In the genomic region with DNA sequence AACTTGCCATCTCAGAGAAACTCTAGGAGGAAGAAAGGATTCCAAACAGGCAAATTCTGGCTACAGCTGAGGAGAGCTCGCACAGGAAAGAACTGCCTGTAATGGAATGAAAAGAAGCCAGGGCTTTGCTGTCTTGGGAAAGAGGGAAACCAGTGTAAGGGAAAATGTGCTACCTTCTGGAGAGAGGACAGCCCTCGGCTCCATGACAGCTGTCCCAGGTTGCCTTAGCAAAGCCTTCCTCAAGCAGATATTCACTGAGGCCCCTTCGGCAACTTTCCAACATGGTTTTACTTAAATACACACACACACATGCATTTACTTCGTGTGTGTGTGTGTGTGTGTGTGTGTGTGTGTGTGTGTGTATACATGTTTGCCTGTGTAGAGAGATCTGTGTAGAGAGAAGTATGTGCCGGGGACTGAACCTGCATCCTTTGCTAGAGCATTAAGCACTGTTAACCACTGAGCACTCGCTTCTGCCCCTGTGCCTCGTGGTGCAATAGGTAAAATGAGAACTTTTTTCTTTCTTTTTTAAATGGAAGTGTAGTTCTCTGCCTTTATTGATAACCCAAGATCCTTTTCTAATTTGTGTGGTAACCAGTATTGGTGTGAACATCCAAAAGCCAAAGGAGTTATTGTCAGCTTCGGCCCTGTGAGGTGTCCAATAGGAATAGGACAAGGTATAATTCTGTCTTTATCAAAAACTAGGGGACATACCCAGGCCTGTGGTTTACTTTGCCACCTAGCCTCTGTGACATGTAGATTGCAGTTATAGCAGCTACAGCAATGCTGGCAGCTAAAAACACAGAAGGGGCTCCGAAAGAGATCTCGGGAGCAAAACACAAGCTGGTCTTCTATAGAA, we compare ENCODE assay signal across 8 mouse cellular contexts.
A peak's percentile ranks its signal among the peaks of the same experiment; 100 is the strongest.
DNase-seq lines count a peak whose midpoint lies in the region; ATAC-seq and TF ChIP-seq lines count a peak whose summit lies in the region.

No protein-coding gene starts in this region.

- peak overlapping the region; percentile 56 for H3K4me2 ChIP-seq in hindbrain, embryonic 13.5 days

- no peaks in the 10 kb centered on the region for H3K27me3 ChIP-seq in kidney, adult 2 months (replicated peaks; ENCODE audit: control insufficient read depth, insufficient read depth, low read length)
- no peaks in the 10 kb centered on the region for H3K27me3 ChIP-seq in MEL (ENCODE audit: control insufficient read depth in 1 of 2, insufficient read depth in 2 of 2, low read length in 2 of 2)
- H3K27me3 ChIP-seq in embryonic facial prominence, embryonic 10.5 days (replicated peaks; ENCODE audit: low read depth, poor library complexity, severe bottlenecking), result no peaks in the 10 kb centered on the region
- H3K27me3 ChIP-seq in hindbrain, embryonic 13.5 days, result no peaks in the 10 kb centered on the region

- H3K79me2 ChIP-seq in MEL (ENCODE audit: control insufficient read depth, insufficient read depth, low read length, poor library complexity) (peaks cover 13% of the 10 kb centered on the region), macrophage (ENCODE audit: inconsistent target) (peaks cover 36% of the 10 kb centered on the region; the same call in 1 of the 2 replicates)

- WGBS in kidney, adult 2 months, result 39% methylated on average over 9 of the region's 10 CpGs
- WGBS in embryonic facial prominence, embryonic 10.5 days, result 48% methylated on average over 10 of the region's 10 CpGs
- 34% methylated on average over 10 of the region's 10 CpGs for WGBS in hindbrain, embryonic 13.5 days
- 59% methylated on average over 8 of the region's 10 CpGs for WGBS in macrophage (ENCODE audit: missing documents)

- H3K36me3 ChIP-seq in kidney, adult 2 months (ENCODE audit: control insufficient read depth, insufficient read depth, low read length), result no peaks in the 10 kb centered on the region; the same call in 1 of the 2 replicates
- H3K36me3 ChIP-seq in MEL (ENCODE audit: control insufficient read depth in 1 of 2, insufficient read depth in 2 of 2, low read length in 2 of 2), result peaks cover 3 to 13% of the 10 kb centered on the region in 2 experiments; a peak in 3 of 4 replicates
- H3K36me3 ChIP-seq in embryonic facial prominence, embryonic 10.5 days (replicated peaks), result peaks cover 14% of the 10 kb centered on the region
- no peaks in the 10 kb centered on the region for H3K36me3 ChIP-seq in hindbrain, embryonic 13.5 days
- H3K36me3 ChIP-seq in macrophage (ENCODE audit: inconsistent target), result peaks cover 3% of the 10 kb centered on the region; the same call in 1 of the 2 replicates

- H3K27ac ChIP-seq in kidney, adult 2 months (ENCODE audit: insufficient read depth, low read depth, low read length), result peak overlapping the region; percentile 83
- H3K27ac ChIP-seq in MEL (ENCODE audit: control insufficient read depth, low read depth, low read length), result peak overlapping the region; percentile 95
- H3K27ac ChIP-seq in embryonic facial prominence, embryonic 10.5 days (replicated peaks), result peak overlapping the region; percentile 97
- H3K27ac ChIP-seq in hindbrain, embryonic 13.5 days, result peak overlapping the region; percentile 96
- peak overlapping the region; percentile 64 for H3K27ac ChIP-seq in macrophage

- peak overlapping the region; percentile 79 for H3K4me3 ChIP-seq in kidney, adult 2 months (ENCODE audit: insufficient read depth, low read depth, low read length)
- H3K4me3 ChIP-seq in MEL (ENCODE audit: control insufficient read depth in 1 of 2, insufficient read depth in 1 of 2, low read depth in 2 of 2, low read length in 2 of 2) (peak overlapping the region; percentile 50 to 65), macrophage (ENCODE audit: inconsistent target) (peak overlapping the region; percentile 22; the same call in 1 of the 2 replicates)
- peak overlapping the region; percentile 68 for H3K4me3 ChIP-seq in embryonic facial prominence, embryonic 10.5 days
- H3K4me3 ChIP-seq in hindbrain, embryonic 13.5 days, result peak overlapping the region; percentile 54

- DNase-seq in kidney, adult 2 months, result peak; percentile 15
- no peak for DNase-seq in kidney, postnatal 36 days
- peak; percentile 60 for DNase-seq in MEL (ENCODE audit: low read depth, low spot score)
- peak; percentile 17 for DNase-seq in embryonic facial prominence, embryonic 10.5 days (ENCODE audit: low spot score)
- DNase-seq in thymus, postnatal 25 days, result peak; percentile 12
- DNase-seq in right cerebral cortex, adult 18-20 months, result no peak

- no peaks in the 10 kb centered on the region; the same call in 1 of the 2 replicates for H3K4me1 ChIP-seq in kidney, adult 2 months (ENCODE audit: control insufficient read depth, insufficient read depth, low read length)
- H3K4me1 ChIP-seq in MEL (ENCODE audit: control insufficient read depth in 1 of 2, insufficient read depth in 2 of 2, low read length in 2 of 2), result peaks cover 0 to 9% of the 10 kb centered on the region in 2 experiments; a peak in 2 of 4 replicates
- peaks cover 14% of the 10 kb centered on the region for H3K4me1 ChIP-seq in embryonic facial prominence, embryonic 10.5 days
- peaks cover 19% of the 10 kb centered on the region for H3K4me1 ChIP-seq in hindbrain, embryonic 13.5 days (replicated peaks)

- no peak for TF ChIP-seq POLR2A in kidney, adult 2 months (IDR thresholded peaks at IDR 0.05; ENCODE audit: low read depth, low read length)
- TF ChIP-seq POLR2A in MEL (IDR thresholded peaks at IDR 0.05; ENCODE audit: control insufficient read depth in 1 of 2, insufficient read depth in 1 of 2, low read depth in 1 of 2, low read length in 2 of 2, poor library complexity in 1 of 2), result no peak

- H3K9ac ChIP-seq in MEL (ENCODE audit: control insufficient read depth, low read depth, low read length, poor library complexity, severe bottlenecking), result peak overlapping the region; percentile 85
- peak overlapping the region; percentile 81 for H3K9ac ChIP-seq in hindbrain, embryonic 13.5 days

- no peak for TF ChIP-seq EP300 in MEL (IDR thresholded peaks at IDR 0.05; ENCODE audit: low read depth in 1 of 2, low read length in 2 of 2)

- peak; percentile 49 for ATAC-seq in hindbrain, embryonic 13.5 days (ENCODE audit: low FRiP score)

- H3K9me3 ChIP-seq in MEL (replicated peaks; ENCODE audit: insufficient read depth, low read length), result no peaks in the 10 kb centered on the region
- no peaks in the 10 kb centered on the region for H3K9me3 ChIP-seq in embryonic facial prominence, embryonic 10.5 days
- no peaks in the 10 kb centered on the region for H3K9me3 ChIP-seq in hindbrain, embryonic 13.5 days

- TF ChIP-seq RAD21 in MEL (IDR thresholded peaks at IDR 0.05; ENCODE audit: low read depth, low read length), result no peak

- no peak for TF ChIP-seq CTCF in kidney, adult 2 months (conservative IDR thresholded peaks at IDR 0.05; ENCODE audit: insufficient read depth, insufficient read length, low read depth, low read length)
- no peak for TF ChIP-seq CTCF in MEL (IDR thresholded peaks at IDR 0.05 in 2 of 3, conservative IDR thresholded peaks at IDR 0.05 in 1 of 3; ENCODE audit: control insufficient read depth in 1 of 3, insufficient read depth in 1 of 3, low read depth in 2 of 3, low read length in 3 of 3, poor library complexity in 1 of 3, severe bottlenecking in 1 of 3)

TF ChIP-seq in MEL, 35 proteins besides CTCF, POLR2A, EP300 and RAD21:
- TF ChIP-seq ZNF384 (IDR thresholded peaks at IDR 0.05; ENCODE audit: low read depth, low read length), result no peak
- no peak for TF ChIP-seq ETS1 (IDR thresholded peaks at IDR 0.05; ENCODE audit: low read depth, low read length)
- TF ChIP-seq NRF1 (IDR thresholded peaks at IDR 0.05; ENCODE audit: insufficient read depth, low read depth, low read length, poor library complexity, severe bottlenecking), result no peak
- TF ChIP-seq SMC3 (IDR thresholded peaks at IDR 0.05; ENCODE audit: low read depth, low read length), result no peak
- TF ChIP-seq TBP (IDR thresholded peaks at IDR 0.05; ENCODE audit: low read depth, low read length), result 0 out of 2 replicates have a peak, but pooled peaks have one; percentile 40
- no peak for TF ChIP-seq SIN3A (IDR thresholded peaks at IDR 0.05; ENCODE audit: low read length)
- TF ChIP-seq MAZ (IDR thresholded peaks at IDR 0.05; ENCODE audit: low read depth, low read length), result no peak
- TF ChIP-seq TAL1 (IDR thresholded peaks at IDR 0.05; ENCODE audit: low read length), result peak; percentile 32; the same call in 1 of the 2 replicates
- TF ChIP-seq MYC (IDR thresholded peaks at IDR 0.05; ENCODE audit: low read depth, low read length), result no peak
- TF ChIP-seq NELFE (IDR thresholded peaks at IDR 0.05; ENCODE audit: low read depth, low read length), result peak; percentile 12; the same call in 1 of the 2 replicates
TF ChIP-seq in MEL: peak in this region for 3.

Comparison
In these comparisons a context has a peak if more than half of its experiments do, and no peak if none do; other contexts are left out.
1. DNase-seq: peak in kidney, adult 2 months (single experiment), MEL (single experiment), embryonic facial prominence, embryonic 10.5 days (single experiment) and thymus, postnatal 25 days (single experiment); none in kidney, postnatal 36 days (0 of 2) and right cerebral cortex, adult 18-20 months (single experiment).
2. H3K4me3 ChIP-seq: peak in every context shown above with its lines; median percentile 79 in kidney, adult 2 months; 68 in embryonic facial prominence, embryonic 10.5 days; 58 in MEL; 54 in hindbrain, embryonic 13.5 days; 22 in macrophage.
3. Peak in every context shown above with its lines, with median percentiles within 50 percentile points of each other: H3K27ac ChIP-seq.